Mouse (Mus musculus) limb, embryonic 14.5 days (tissue): ENCODE data around the gene Abcb9. TPM values are rescaled to one million over a fixed set of nuclear protein-coding genes. Genes with fewer than 3 reads are reported as not detected.
A peak's percentile ranks its signal among the peaks of the same experiment; 100 is the strongest.

Source experiments
- ATAC-seq: fragments of 200-750 bp; cut with Nextera tagmentation; 2 replicates; pipeline ENCODE4 v1.8.0; 2017; ENCODE audit warnings: low read depth, moderate number of reproducible peaks, moderate TSS enrichment; ENCODE audit not compliant: low FRiP score
- DNase-seq: peaks from one replicate; pipeline ENCODE4 v3.0.0-alpha.2; 2015; ENCODE audit warnings: low spot score
- H3K27ac ChIP-seq: fragments of 300-500 bp; sonication (generic); replicated peaks from 2 replicates; pipeline ENCODE4 v1.5.1; 2014; ENCODE audit warnings: low read depth, mild to moderate bottlenecking, low read length, moderate library complexity, mixed read lengths
- H3K27me3 ChIP-seq: fragments of 300-500 bp; sonication (generic); 2 replicates; pipeline ENCODE4 v1.6.1; 2014; ENCODE audit warnings: low read length, mixed read lengths; ENCODE audit not compliant: control insufficient read depth, insufficient read depth
- H3K36me3 ChIP-seq: fragments of 300-500 bp; sonication (generic); 2 replicates; pipeline ENCODE4 v1.6.1; 2014; ENCODE audit warnings: mild to moderate bottlenecking, low read length, moderate library complexity, mixed read lengths; ENCODE audit not compliant: control insufficient read depth, insufficient read depth
- H3K4me1 ChIP-seq: fragments of 300-500 bp; sonication (generic); 2 replicates; pipeline ENCODE4 v1.6.1; 2014; ENCODE audit warnings: antibody characterized with exemption, low read length, mixed read lengths; ENCODE audit not compliant: control insufficient read depth, insufficient read depth
- H3K4me2 ChIP-seq: fragments of 300-500 bp; sonication (generic); replicated peaks from 2 replicates; pipeline ENCODE4 v1.6.1; 2014; ENCODE audit warnings: low read depth, mild to moderate bottlenecking, low read length, moderate library complexity; ENCODE audit not compliant: severe bottlenecking
- H3K4me3 ChIP-seq: fragments of 300-500 bp; sonication (generic); replicated peaks from 2 replicates; pipeline ENCODE4 v1.5.1; 2014; ENCODE audit warnings: low read length
- H3K9ac ChIP-seq: fragments of 300-500 bp; sonication (generic); 2 replicates; pipeline ENCODE4 v1.6.1; 2014; ENCODE audit warnings: mild to moderate bottlenecking, low read depth, low read length, moderate library complexity; ENCODE audit not compliant: severe bottlenecking
- H3K9me3 ChIP-seq: fragments of 300-500 bp; sonication (generic); 2 replicates; pipeline ENCODE4 v1.6.1; 2016; ENCODE audit warnings: low read length; ENCODE audit not compliant: control insufficient read depth
- POLR2A ChIP-seq: fragments of 200-500 bp; IDR thresholded peaks from 2 replicates; pipeline ENCODE4 v1.8.0; 2012; ENCODE audit warnings: inconsistent platforms, mild to moderate bottlenecking, moderate library complexity, borderline replicate concordance; ENCODE audit not compliant: insufficient read depth, insufficient read length; ENCODE audit errors: extremely low read depth
- WGBS: fragments of 180-500 bp; shearing (Covaris S2); extraction: QIAGEN DNeasy Blood & Tissue Kit; methylation state at CpG from one replicate; pipeline ENCODE4 v1.1.7; 2014; 5-methylcytosine and 5-hydroxymethylcytosine counted together
- polyA plus RNA-seq, 2 experiments: library from polyadenylated mRNA; depleted of rRNA in 1 of 2; stranded (reverse) in 1 of 2; unstranded in 1 of 2; fragments of >200 nt; fragmentation: Nextera tagmentation in 1 of 2; extraction: Ambion mirVana in 1 of 2; gene quantifications; 2 replicates each; pipeline versions ENCODE4 v1.2.1 to v1.2.3; 2012 to 2014

The Abcb9 gene
- polyA plus RNA-seq, 2 experiments = 2.2 to 2.6 TPM

DNA sequence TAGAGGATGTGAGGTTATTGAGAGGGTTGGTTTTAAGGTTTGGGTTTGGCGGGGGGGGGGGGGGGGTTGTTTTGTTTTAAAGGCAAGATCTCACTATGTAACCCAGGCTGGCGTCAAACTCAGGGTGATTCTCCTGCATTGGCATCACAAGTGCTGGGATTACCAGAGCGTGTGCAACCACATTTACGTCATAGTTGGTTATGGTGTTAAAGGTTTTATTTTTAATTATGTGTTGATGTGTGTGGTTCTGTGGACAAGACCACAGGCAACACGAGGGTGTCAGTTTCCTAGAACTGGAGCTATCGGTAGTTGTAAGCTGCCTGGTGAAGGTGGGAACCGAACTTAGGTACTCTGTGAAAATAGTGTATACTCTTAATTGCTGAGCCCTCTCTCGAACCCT is 59.8 kb downstream of the Abcb9 start:
- TF ChIP-seq POLR2A = no peak
- WGBS = 66% methylated on average over 8 of the region's 8 CpGs

GRCm38 (mm10) chr5:124035406-124035805 is 60.2 kb downstream of the Abcb9 start:
- Histone ChIP-seq H3K27ac (no peak overlapping the region), H3K4me3 (no peak overlapping the region), H3K4me2 (no peak overlapping the region), H3K9ac (no peak overlapping the region), H3K27me3 (no peaks in the 10 kb centered on the region), H3K4me1 (peaks cover 6% of the 10 kb centered on the region; the same call in 1 of the 2 replicates), H3K36me3 (no peaks in the 10 kb centered on the region), H3K9me3 (no peaks in the 10 kb centered on the region)
- WGBS = 80% methylated on average over 9 of the region's 9 CpGs
- TF ChIP-seq POLR2A = no peak
- DNase-seq = no peak
- no peak for ATAC-seq

More for the DNA sequence above, 59.8 kb downstream of the Abcb9 start:
- Histone ChIP-seq H3K4me2 (no peak overlapping the region), H3K27me3 (no peaks in the 10 kb centered on the region), H3K27ac (no peak overlapping the region), H3K36me3 (no peaks in the 10 kb centered on the region), H3K9ac (no peak overlapping the region), H3K4me3 (no peak overlapping the region), H3K4me1 (peaks cover 2% of the 10 kb centered on the region; the same call in 1 of the 2 replicates), H3K9me3 (no peaks in the 10 kb centered on the region)
- ATAC-seq (no peak), DNase-seq (no peak)

DNA sequence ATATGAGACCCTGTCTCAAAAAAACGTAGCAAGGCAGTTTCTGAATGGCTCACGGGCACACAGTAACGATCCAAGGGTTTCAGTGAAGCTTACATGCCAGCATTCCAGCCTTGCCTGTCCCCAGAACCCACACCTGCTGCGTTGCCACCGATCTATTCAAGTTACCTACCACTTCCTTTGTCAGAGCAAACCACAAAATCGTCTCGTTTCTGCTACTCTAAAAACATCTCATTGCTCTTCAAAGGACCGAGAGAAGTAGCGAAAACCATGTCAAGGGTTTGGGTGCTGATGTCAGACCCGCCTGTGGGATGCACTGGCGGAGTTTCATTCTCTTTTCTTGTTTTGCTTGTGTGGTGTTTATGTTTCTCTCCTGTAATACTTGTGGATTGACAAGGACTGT is 61.1 kb downstream of the Abcb9 start:
- no peak for DNase-seq
- 71% methylated on average over 11 of the region's 11 CpGs for WGBS

DNA sequence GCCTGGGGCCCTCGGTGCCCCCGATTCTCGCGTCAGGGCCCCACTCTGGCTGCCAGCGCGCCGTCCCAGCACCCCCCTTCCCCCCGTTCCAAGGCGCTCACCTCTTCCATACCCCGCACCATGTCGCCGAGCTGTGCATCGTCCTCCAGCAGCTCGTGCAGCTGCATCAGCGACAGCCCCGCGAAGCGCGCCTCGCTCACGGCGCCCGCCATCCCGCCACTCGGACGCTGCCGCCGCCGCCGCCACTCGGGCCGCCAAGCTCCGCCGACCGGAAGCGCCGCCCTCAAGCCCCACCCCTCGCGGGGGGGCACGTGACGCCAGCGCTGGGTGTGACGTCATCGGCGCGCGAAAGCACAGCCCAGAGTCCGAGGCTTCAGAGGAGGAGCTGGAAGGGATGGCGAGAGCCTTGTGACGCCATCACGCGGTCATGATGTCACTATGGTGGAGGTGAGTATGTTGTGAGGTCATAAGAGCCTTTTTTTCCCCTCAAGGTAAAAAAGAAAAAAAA is 63.5 kb downstream of the Abcb9 start, which contains the start of gene Vps37b:
TSS of gene Vps37b (minus strand) at position 270 of the 508 bp plus-strand sequence.
- peak; percentile 88 for ATAC-seq
- Histone ChIP-seq H3K4me2 (peak within 1 kb of the TSS; percentile 84), H3K27me3 (no peaks in the 10 kb centered on the region), H3K9ac (peak within 1 kb of the TSS; percentile 89), H3K4me3 (peak within 1 kb of the TSS; percentile 93), H3K4me1 (peaks cover 15% of the 10 kb centered on the region), H3K27ac (peak within 1 kb of the TSS; percentile 91), H3K36me3 (no peaks in the 10 kb centered on the region), H3K9me3 (no peaks in the 10 kb centered on the region)
- WGBS = under 1% methylated on average over 52 of the region's 52 CpGs
- peak; percentile 69; the same call in 1 of the 2 replicates for TF ChIP-seq POLR2A
- DNase-seq = peak; percentile 82

More for the DNA sequence above, 61.1 kb downstream of the Abcb9 start:
- Histone ChIP-seq H3K4me2 (no peak overlapping the region), H3K27ac (no peak overlapping the region), H3K4me1 (peaks cover 11% of the 10 kb centered on the region), H3K36me3 (no peaks in the 10 kb centered on the region), H3K9ac (no peak overlapping the region), H3K4me3 (no peak overlapping the region), H3K27me3 (no peaks in the 10 kb centered on the region), H3K9me3 (no peaks in the 10 kb centered on the region)
- no peak for TF ChIP-seq POLR2A
- ATAC-seq = no peak

DNA sequence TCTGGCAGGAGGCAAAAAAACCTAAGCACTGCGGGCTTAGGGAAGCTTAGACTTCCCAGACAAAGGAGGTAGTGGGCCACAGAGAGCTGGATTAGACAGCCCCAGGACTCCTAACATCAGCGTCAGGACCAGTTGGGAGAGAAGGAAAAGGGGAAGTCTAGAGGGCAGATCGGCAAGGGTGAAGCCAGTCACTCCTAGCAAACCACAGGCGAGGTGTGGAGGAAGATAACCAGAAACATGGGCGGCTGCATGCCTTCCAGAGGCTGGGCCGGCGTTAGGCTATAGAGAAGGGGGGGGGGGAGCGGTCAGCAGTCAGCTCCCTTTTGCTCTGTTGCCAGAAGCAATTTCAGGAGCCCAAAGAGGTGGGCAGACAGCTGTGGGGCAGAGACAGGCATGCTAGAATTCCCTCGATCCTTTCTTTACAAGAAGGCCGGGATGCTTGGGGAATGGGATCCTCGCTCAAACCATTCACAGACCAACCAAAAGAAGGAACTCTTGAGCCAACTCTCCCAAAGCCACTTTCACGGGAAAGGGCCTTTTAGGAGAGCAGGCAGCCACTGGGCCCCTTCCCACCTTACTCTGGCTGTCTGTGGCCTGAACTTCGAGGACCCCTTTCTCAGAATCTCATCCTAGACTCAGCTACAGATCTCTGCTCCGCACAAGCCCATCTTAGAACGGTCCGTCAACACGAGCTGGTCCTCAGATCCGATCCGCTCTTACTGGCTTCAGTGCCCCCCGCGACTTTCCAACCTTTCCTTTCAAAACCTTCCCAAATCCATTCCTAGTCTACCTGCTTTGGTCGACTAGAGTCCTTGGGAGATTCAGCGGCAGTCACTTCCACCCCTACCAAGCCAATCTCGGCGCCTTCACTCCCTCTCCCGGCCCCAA is 64.3 kb downstream of the Abcb9 start:
- Histone ChIP-seq H3K27me3 (no peaks in the 10 kb centered on the region), H3K9me3 (no peaks in the 10 kb centered on the region), H3K4me3 (peak overlapping the region; percentile 93), H3K27ac (peak overlapping the region; percentile 91), H3K4me2 (peak overlapping the region; percentile 84), H3K9ac (peak overlapping the region; percentile 89), H3K36me3 (peaks cover 5% of the 10 kb centered on the region; the same call in 1 of the 2 replicates), H3K4me1 (peaks cover 20% of the 10 kb centered on the region)
- TF ChIP-seq POLR2A = no peak
- WGBS = 2% methylated on average over 23 of the region's 26 CpGs
- DNase-seq (peak; percentile 52), ATAC-seq (no peak)
